Mouse (Mus musculus) forebrain, embryonic 13.5 days (tissue): ENCODE measurements at regions not wholly inside any gene's neighbourhood (a gene's known extent, or its start where the extent isn't known, plus 50 kb on each side); places are given as distances from the start of the nearest gene placed in this dataset.
"Not testable (repeated sequence)": the region's sequence is repeated elsewhere in the genome, so short reads cannot be mapped to it uniquely, and the experiment has no call there.

Experiments
- ATAC-seq: fragments of 200-750 bp; cut with Nextera tagmentation; 2 replicates; pipeline ENCODE4 v1.8.0; 2017
- H3K27ac ChIP-seq: fragments of 300-500 bp; sonication (generic); 2 replicates; pipeline ENCODE4 v1.5.1; 2015; ENCODE audit warnings: inconsistent platforms, mild to moderate bottlenecking, moderate library complexity
- H3K27me3 ChIP-seq: fragments of 300-500 bp; sonication (generic); 2 replicates; pipeline ENCODE4 v1.6.1; 2015; ENCODE audit warnings: mild to moderate bottlenecking, inconsistent platforms
- H3K36me3 ChIP-seq: fragments of 300-500 bp; sonication (generic); 2 replicates; pipeline ENCODE4 v1.6.1; 2015; ENCODE audit warnings: mild to moderate bottlenecking, inconsistent platforms; ENCODE audit not compliant: poor library complexity, severe bottlenecking
- H3K4me1 ChIP-seq: fragments of 300-500 bp; sonication (generic); 2 replicates; pipeline ENCODE4 v1.6.1; 2015; ENCODE audit warnings: inconsistent platforms
- H3K4me2 ChIP-seq: fragments of 300-500 bp; sonication (generic); 2 replicates; pipeline ENCODE4 v1.6.1; 2015; ENCODE audit warnings: inconsistent platforms, mild to moderate bottlenecking, moderate library complexity
- H3K4me3 ChIP-seq: fragments of 300-500 bp; sonication (generic); 2 replicates; pipeline ENCODE4 v1.5.1; 2015; ENCODE audit warnings: mild to moderate bottlenecking, inconsistent platforms
- H3K9ac ChIP-seq: fragments of 300-500 bp; sonication (generic); 2 replicates; pipeline ENCODE4 v1.6.1; 2015; ENCODE audit warnings: mild to moderate bottlenecking, inconsistent platforms
- H3K9me3 ChIP-seq: fragments of 300-500 bp; sonication (generic); replicated peaks from 2 replicates; pipeline ENCODE4 v1.6.1; 2016; ENCODE audit warnings: inconsistent platforms
- WGBS: fragments of 180-500 bp; shearing (Covaris S2); methylation state at CpG from one replicate; pipeline ENCODE4 v1.1.7; 2015; 5-methylcytosine and 5-hydroxymethylcytosine counted together

DNA sequence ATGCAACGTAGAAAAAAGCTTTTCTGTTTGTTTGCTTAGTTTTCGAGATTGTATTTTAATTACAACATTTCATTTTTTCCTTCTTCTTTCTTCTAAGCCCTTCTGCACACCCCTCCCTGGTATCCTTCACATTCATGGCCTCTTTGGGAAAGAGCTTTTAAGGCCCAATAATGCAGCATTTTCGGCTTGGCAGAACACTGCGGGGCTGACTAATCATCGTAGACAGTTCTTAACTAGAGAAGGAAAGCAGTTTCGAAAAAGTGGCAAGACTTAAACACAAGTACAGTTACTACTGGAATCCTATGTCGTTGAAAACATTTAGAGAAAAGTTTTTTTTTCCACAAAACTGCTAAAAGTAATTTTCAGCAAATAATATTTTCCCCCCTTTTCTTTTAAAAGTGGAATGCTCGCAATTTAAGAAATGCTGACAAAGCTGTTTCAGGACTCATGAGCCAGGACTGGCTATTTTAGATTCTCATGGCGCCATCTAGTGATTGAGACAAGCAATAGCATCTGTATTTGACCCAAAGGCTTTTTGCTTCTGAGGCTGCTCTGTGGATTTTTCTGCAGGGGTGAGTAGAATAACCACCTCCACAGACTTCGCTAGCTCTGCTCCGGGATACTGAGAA is 137.7 kb upstream of the Fam3c start:
- H3K9me3 ChIP-seq: no peaks in the 10 kb centered on the region
- H3K4me2 ChIP-seq: no peak overlapping the region
- H3K36me3 ChIP-seq: no peaks in the 10 kb centered on the region
- 38% methylated on average over 11 of the region's 11 CpGs for WGBS
- H3K27ac ChIP-seq: no peak overlapping the region
- no peak overlapping the region for H3K4me3 ChIP-seq
- no peaks in the 10 kb centered on the region for H3K27me3 ChIP-seq
- H3K4me1 ChIP-seq: no peaks in the 10 kb centered on the region
- H3K9ac ChIP-seq: no peak overlapping the region
- peak; percentile 88 for ATAC-seq

DNA sequence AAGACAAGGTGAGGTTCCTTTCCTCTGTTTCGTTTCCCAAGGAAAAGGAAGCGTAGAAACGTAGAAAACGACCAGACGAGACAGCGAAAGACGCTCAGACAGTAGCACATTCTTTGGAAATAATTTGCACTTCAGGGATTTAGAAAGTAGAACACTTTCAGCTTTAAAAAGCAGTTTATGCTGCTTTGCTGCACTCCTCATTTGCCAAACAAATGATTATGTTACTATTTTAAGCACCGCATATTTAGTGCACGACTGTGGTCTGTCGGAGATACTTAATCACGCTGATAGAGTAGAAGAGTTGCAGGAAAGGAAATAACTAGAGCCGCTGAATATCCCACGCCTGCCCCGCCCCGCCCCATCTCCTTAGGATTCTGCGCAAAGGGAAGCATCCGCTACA is 136.9 kb upstream of the Fam3c start:
- Histone ChIP-seq H3K4me2 (no peak overlapping the region), H3K9me3 (no peaks in the 10 kb centered on the region), H3K9ac (no peak overlapping the region), H3K36me3 (no peaks in the 10 kb centered on the region), H3K4me3 (no peak overlapping the region), H3K27ac (no peak overlapping the region), H3K4me1 (no peaks in the 10 kb centered on the region), H3K27me3 (no peaks in the 10 kb centered on the region)
- WGBS: 90% methylated on average over 17 of the region's 17 CpGs
- ATAC-seq: no peak

DNA sequence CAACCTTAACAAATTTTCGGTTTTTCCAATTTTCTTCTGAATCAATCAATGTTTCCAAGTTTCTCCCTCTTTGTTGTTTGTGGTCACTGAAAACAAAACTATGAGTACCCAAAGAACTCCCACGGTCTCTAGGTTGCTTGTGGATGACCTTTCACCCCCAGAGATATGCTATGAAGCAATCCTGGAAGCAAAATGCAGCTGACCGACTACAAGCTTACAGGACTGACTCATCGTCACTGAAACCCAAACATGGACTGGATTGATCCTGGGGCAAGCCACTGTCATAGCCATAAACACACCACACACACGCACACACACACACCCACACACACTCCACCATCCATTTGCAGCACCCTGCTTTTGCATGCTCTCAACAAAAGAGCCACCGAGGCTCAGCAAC is 134.7 kb upstream of the Fam3c start:
- Histone ChIP-seq H3K9me3 (no peaks in the 10 kb centered on the region), H3K27ac (no peak overlapping the region), H3K9ac (no peak overlapping the region), H3K4me3 (no peak overlapping the region), H3K4me1 (no peaks in the 10 kb centered on the region), H3K36me3 (no peaks in the 10 kb centered on the region), H3K4me2 (no peak overlapping the region), H3K27me3 (no peaks in the 10 kb centered on the region)
- 90% methylated on average over 6 of the region's 6 CpGs for WGBS
- no peak for ATAC-seq

DNA sequence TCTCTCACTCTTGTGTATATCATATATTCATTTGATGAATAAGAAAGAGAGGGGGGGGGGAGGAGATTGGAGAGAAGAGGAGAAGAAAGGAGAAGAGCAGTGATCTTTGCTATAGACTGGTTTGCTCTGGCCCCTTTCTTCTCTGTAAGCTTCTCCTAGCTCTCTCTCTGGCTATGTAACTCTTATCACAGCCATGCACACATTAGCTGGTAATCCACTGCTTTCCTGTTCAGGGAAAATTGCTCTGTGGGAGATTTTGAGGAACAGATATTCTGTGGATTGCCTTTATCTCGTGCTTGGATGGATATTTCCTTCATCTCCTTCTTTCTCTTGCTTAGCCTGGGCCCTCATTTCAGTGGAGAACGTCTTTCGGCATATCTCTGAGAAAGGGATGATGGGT is 131.4 kb upstream of the Fam3c start:
- no peak overlapping the region for H3K9ac ChIP-seq
- no peaks in the 10 kb centered on the region for H3K36me3 ChIP-seq
- no peaks in the 10 kb centered on the region for H3K27me3 ChIP-seq
- no peak for ATAC-seq
- H3K27ac ChIP-seq: no peak overlapping the region
- 87% methylated on average over 3 of the region's 3 CpGs for WGBS
- H3K4me1 ChIP-seq: no peaks in the 10 kb centered on the region
- no peak overlapping the region for H3K4me2 ChIP-seq
- H3K9me3 ChIP-seq: no peaks in the 10 kb centered on the region
- H3K4me3 ChIP-seq: no peak overlapping the region

DNA sequence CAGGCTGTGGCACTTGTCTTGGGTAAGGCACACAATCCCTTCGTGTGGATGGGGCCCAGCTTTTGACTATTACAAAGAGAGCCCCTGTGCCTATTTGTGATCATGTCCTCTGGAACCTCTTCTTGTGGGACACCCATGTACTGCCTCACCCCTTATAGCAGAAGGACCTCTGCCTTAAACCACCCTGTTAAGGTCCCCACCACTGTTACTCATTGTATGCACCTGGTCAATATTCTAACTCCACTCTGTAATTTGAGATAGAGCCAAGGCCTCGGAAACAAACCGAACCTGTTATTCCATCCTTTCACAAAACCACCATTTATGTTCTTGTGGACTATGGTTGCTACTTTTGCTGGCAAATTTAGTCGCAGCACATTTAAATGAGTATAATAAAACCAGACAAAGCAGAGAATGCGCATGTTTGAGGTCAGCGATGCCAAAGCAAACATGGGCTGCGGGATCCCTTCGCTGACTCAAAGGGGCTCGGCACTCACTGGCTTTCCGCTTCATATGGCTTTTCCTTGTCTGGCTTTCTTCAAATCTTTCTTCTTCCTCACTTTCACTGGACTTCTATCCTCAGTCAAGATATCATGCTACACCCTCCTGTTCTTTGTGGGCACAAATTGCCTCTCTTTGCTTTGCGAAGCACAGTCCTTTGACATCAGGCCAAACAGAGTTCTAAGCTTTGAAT is 129.9 kb upstream of the Fam3c start:
- H3K27ac ChIP-seq: no peak overlapping the region
- H3K36me3 ChIP-seq: no peaks in the 10 kb centered on the region
- ATAC-seq: no peak
- no peak overlapping the region for H3K4me2 ChIP-seq
- no peaks in the 10 kb centered on the region for H3K4me1 ChIP-seq
- H3K9me3 ChIP-seq: no peaks in the 10 kb centered on the region
- no peak overlapping the region for H3K4me3 ChIP-seq
- no peak overlapping the region for H3K9ac ChIP-seq
- no peaks in the 10 kb centered on the region for H3K27me3 ChIP-seq
- WGBS: 75% methylated on average over 11 of the region's 11 CpGs

DNA sequence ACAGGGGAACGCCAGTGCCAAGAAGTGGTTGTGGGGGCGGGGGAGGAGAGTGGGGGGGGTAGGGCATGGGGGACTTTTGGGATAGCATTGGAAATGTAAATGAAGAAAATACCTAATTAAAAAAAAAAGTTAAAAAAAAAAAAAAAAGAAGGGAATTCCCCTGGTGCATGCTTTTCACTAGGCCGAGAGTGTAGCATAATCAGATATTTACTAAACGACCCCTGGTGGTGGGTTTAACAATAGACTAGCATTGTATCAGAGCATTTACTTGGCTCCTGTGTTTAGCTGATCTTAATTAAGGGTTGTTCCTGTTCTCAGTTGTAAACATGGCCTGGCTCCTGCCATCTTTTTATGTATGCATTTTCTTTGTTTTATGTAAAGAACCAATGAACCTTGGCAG is 126.2 kb upstream of the Fam3c start:
- H3K9ac ChIP-seq, H3K36me3 ChIP-seq, H3K9me3 ChIP-seq, H3K4me1 ChIP-seq, H3K27me3 ChIP-seq, H3K27ac ChIP-seq, H3K4me3 ChIP-seq, ATAC-seq, H3K4me2 ChIP-seq: not testable (repeated sequence)
- WGBS: 81% methylated on average over 4 of the region's 4 CpGs

DNA sequence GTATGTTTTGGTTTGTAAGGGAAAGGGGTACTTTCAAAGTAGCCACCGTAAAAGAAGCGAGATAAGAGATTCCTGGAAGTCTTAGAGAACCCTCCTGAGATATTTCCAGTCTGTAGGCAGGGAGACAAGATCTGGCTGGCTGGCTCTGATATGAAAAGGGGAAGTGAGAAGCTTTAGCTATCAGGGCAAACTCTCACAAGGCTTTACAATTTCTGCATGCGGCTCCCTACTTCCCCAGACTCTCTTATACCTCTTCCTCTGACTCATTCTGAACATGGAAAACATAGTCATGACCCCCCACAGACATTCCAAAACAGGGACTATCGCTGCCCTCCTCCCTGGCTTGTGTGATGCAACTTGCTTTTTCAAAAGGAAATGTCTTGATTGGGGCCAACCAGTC is 118.6 kb upstream of the Fam3c start:
- Histone ChIP-seq H3K4me1 (no peaks in the 10 kb centered on the region), H3K9me3 (no peaks in the 10 kb centered on the region), H3K9ac (no peak overlapping the region), H3K27me3 (no peaks in the 10 kb centered on the region), H3K4me3 (no peak overlapping the region), H3K27ac (no peak overlapping the region), H3K4me2 (no peak overlapping the region), H3K36me3 (no peaks in the 10 kb centered on the region)
- WGBS: 87% methylated on average over 4 of the region's 4 CpGs
- ATAC-seq: no peak

DNA sequence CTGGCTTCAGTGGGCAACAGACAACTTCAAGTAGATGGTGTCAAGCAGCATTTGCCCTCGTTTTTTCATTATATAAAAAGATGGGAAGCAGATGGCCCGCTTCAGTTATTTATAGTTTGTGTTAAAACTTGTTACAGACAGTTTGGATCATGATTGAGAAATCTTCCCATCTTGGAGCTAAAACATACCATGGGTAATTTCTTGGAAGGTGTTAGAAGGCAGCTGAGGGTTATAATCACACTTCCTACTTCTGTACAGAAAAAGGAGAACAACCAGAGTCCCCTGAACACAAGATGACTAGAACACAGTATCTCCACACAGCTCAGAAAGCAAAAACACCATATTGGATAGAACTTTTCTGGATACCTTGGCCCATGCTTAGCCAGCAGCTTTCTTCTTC is 118.0 kb upstream of the Fam3c start:
- Histone ChIP-seq H3K27me3 (no peaks in the 10 kb centered on the region), H3K9me3 (no peaks in the 10 kb centered on the region), H3K4me2 (no peak overlapping the region), H3K4me1 (no peaks in the 10 kb centered on the region), H3K9ac (no peak overlapping the region), H3K36me3 (no peaks in the 10 kb centered on the region), H3K27ac (no peak overlapping the region), H3K4me3 (no peak overlapping the region)
- WGBS: 80% methylated on average over 2 of the region's 2 CpGs
- no peak for ATAC-seq

DNA sequence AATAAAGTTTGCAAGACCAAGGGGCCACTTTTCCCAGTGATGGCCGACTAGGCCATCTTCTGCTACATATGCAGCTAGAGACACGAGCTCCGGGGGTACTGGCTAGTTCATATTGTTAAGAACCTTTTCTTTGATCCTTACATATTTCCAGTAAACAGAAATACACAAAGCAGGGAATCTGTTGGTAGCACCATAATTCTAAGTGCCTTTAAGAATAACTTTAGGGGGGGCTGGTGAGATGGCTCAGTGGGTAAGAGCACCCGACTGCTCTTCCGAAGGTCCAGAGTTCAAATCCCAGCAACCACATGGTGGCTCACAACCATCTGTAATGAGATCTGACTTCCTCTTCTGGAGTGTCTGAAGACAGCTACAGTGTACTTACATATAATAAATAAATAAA is 116.4 kb upstream of the Fam3c start:
- WGBS: 91% methylated on average over 5 of the region's 5 CpGs
- ATAC-seq, H3K4me3 ChIP-seq, H3K36me3 ChIP-seq, H3K9me3 ChIP-seq, H3K27ac ChIP-seq, H3K27me3 ChIP-seq, H3K4me2 ChIP-seq, H3K9ac ChIP-seq, H3K4me1 ChIP-seq: not testable (repeated sequence)

DNA sequence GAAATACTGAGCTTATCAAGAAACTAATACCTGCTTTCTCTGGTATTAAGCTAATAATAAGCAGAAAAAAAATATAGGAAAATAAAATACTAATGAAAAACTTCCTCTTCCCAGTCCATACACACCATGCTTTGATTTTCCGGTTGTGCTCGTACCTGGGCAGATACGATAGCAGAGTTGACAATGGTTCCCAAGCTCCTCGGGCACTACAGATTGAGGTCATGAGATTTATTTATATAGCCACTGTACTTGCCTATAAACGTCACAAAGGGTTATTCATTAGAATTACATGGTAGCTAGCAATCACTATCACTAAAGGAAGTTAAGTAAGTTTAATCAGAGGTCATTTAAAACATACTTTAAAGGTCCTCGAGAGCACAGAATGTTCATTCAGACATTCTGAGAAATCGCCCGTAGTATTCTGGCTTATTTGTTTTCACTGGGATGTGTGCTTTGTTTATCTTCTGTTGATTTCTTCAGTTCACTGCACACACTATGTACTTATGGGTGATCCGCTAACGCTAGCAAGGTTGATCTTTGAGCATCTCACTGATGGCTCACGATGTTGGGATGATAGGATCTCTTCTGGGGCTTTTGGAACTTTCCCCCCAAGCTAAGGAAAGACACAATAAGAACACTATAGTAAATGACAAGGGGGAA is 111.4 kb upstream of the Fam3c start:
- no peaks in the 10 kb centered on the region for H3K9me3 ChIP-seq
- no peak for ATAC-seq

DNA sequence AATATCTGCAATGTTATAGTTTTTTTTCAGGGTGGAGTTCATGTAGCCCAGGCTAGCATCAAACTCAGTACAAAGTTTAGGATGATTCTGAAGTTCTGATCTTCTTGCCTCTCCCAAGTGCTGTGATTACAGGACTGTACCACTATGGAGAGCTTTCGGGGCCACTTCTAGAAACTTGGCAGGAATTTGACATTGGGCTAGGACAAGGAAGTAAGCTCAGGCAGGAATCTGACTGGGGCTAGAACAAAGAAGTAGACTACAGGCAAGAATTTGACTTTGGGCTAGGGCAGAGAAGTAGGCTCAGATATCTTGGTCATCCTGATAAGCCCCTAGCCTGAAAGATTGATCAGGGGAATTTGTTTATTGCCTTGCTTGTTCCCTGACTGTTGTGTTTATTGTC is 109.9 kb upstream of the Fam3c start:
- H3K27ac ChIP-seq: no peak overlapping the region
- no peak overlapping the region for H3K4me3 ChIP-seq
- H3K9me3 ChIP-seq: no peaks in the 10 kb centered on the region
- no peaks in the 10 kb centered on the region for H3K4me1 ChIP-seq
- H3K27me3 ChIP-seq: no peaks in the 10 kb centered on the region
- 93% methylated on average over 1 of the region's 1 CpGs for WGBS
- no peak overlapping the region for H3K9ac ChIP-seq
- no peak overlapping the region for H3K4me2 ChIP-seq
- no peaks in the 10 kb centered on the region for H3K36me3 ChIP-seq
- ATAC-seq: no peak

More for the DNA sequence above, 111.4 kb upstream of the Fam3c start:
- no peaks in the 10 kb centered on the region for H3K27me3 ChIP-seq
- H3K36me3 ChIP-seq: no peaks in the 10 kb centered on the region
- no peaks in the 10 kb centered on the region for H3K4me1 ChIP-seq
- no peak overlapping the region for H3K4me3 ChIP-seq
- H3K4me2 ChIP-seq: no peak overlapping the region
- WGBS: 90% methylated on average over 11 of the region's 11 CpGs
- no peak overlapping the region for H3K9ac ChIP-seq
- no peak overlapping the region for H3K27ac ChIP-seq

DNA sequence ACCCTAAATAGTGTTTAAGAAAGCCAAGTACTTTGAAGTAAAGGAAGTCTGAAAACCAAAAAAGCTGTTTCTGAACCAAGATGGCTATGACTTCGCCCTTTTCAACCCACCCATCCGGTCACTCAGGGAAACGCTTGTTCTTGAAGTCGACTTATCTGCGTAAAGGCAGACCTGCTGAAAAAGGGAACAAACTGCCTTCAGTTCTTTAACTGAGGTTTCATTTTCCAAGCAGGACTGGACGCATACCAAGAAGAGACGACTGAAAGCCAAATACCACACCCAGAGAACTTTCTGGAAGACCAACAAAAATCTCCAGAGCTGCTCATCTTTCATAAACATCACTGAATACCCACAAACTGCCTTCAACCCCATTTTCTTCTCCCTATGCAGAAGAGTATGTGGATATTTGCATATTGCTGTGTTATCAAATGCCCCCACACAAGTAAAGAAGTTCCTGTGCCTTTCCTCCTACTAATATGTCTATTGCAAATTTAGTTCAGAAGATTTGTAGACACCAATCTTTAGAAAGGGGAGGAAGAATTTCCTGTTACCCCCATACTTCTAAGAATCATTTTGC is 103.5 kb upstream of the Fam3c start:
- Histone ChIP-seq H3K9ac (no peak overlapping the region), H3K9me3 (no peaks in the 10 kb centered on the region), H3K27me3 (no peaks in the 10 kb centered on the region), H3K4me1 (no peaks in the 10 kb centered on the region), H3K4me3 (no peak overlapping the region), H3K4me2 (no peak overlapping the region), H3K27ac (no peak overlapping the region), H3K36me3 (no peaks in the 10 kb centered on the region)
- WGBS: 92% methylated on average over 7 of the region's 7 CpGs
- ATAC-seq: no peak
